Mouse (Mus musculus) liver, adult 2 months (tissue): ENCODE measurements around the gene Crebl2.

Source experiments
- CTCF ChIP-seq: fragments of 200-500 bp; IDR thresholded peaks from 2 replicates; pipeline ENCODE4 v1.5.1; 2011; ENCODE audit warnings: low read depth, low read length, control low read depth
- POLR2A ChIP-seq: fragments of 200-500 bp; IDR thresholded peaks from 2 replicates; pipeline ENCODE4 v1.6.1; 2011; ENCODE audit warnings: low read length, control low read depth; ENCODE audit not compliant: insufficient read depth; ENCODE audit errors: extremely low read depth

- TF ChIP-seq POLR2A = no peak
- TF ChIP-seq CTCF = no peak
Observed at GRCm38 (mm10) chr6:134867325-134867724, 37.4 kb downstream of the Crebl2 start.
